Mouse (Mus musculus): Measurements from ENCODE around the gene Psmf1. TPM values are rescaled to one million over a fixed set of nuclear protein-coding genes. Genes with fewer than 3 reads are reported as not detected.

Gene Psmf1
- total and polyA plus RNA-seq, 3 experiments: 60.2 to 112 TPM; not detected in 1

- no peak for DNase-seq (ENCODE audit: low read depth, low spot score)
- Histone ChIP-seq H3K27ac (ENCODE audit: control insufficient read depth, low read depth, low read length) (no peak overlapping the region), H3K9ac (ENCODE audit: control insufficient read depth, low read depth, low read length, poor library complexity, severe bottlenecking) (no peak overlapping the region), H3K4me1 (ENCODE audit: control insufficient read depth in 1 of 2, insufficient read depth in 2 of 2, low read length in 2 of 2) (no peaks in the 10 kb centered on the region), H3K79me2 (ENCODE audit: control insufficient read depth, insufficient read depth, low read length, poor library complexity) (no peaks in the 10 kb centered on the region), H3K4me3 (ENCODE audit: control insufficient read depth in 1 of 2, insufficient read depth in 1 of 2, low read depth in 2 of 2, low read length in 2 of 2) (no peak overlapping the region), H3K27me3 (ENCODE audit: control insufficient read depth in 1 of 2, insufficient read depth in 2 of 2, low read length in 2 of 2) (peaks cover 12 to 14% of the 10 kb centered on the region in 2 experiments), H3K9me3 (replicated peaks; ENCODE audit: insufficient read depth, low read length) (no peaks in the 10 kb centered on the region), H3K36me3 (ENCODE audit: control insufficient read depth in 1 of 2, insufficient read depth in 2 of 2, low read length in 2 of 2) (no peaks in the 10 kb centered on the region)
- TF ChIP-seq RAD21 (IDR thresholded peaks at IDR 0.05; ENCODE audit: low read depth, low read length): no peak
- no peak for TF ChIP-seq NELFE (IDR thresholded peaks at IDR 0.05; ENCODE audit: low read depth, low read length)
- no peak for TF ChIP-seq POLR2A (IDR thresholded peaks at IDR 0.05; ENCODE audit: control insufficient read depth in 1 of 2, insufficient read depth in 1 of 2, low read depth in 1 of 2, low read length in 2 of 2, poor library complexity in 1 of 2)
- TF ChIP-seq SIN3A (IDR thresholded peaks at IDR 0.05; ENCODE audit: low read length): no peak
- no peak for TF ChIP-seq MEF2A (IDR thresholded peaks at IDR 0.05; ENCODE audit: extremely low read depth, insufficient replicate concordance, low read depth, low read length, poor library complexity, severe bottlenecking)
- TF ChIP-seq ZNF384 (IDR thresholded peaks at IDR 0.05; ENCODE audit: low read depth, low read length): no peak
- TF ChIP-seq NRF1 (IDR thresholded peaks at IDR 0.05; ENCODE audit: insufficient read depth, low read depth, low read length, poor library complexity, severe bottlenecking): no peak
- no peak for TF ChIP-seq KAT2A (conservative IDR thresholded peaks at IDR 0.05; ENCODE audit: low read depth, low read length)
- no peak for TF ChIP-seq POLR2AphosphoS2 (IDR thresholded peaks at IDR 0.05; ENCODE audit: low read length)
- TF ChIP-seq GABPA (IDR thresholded peaks at IDR 0.05; ENCODE audit: low read depth, low read length): no peak
- TF ChIP-seq MAX (IDR thresholded peaks at IDR 0.05; ENCODE audit: low read length): no peak
- no peak for TF ChIP-seq MYB (IDR thresholded peaks at IDR 0.05; ENCODE audit: low read depth, low read length)
Observed at GRCm38 (mm10) chr2:151756277-151757061, 12.5 kb upstream of the Psmf1 start.

GRCm38 (mm10) chr2:151751330-151751729 is 7.3 kb upstream of the Psmf1 start:
- H3K9me3 ChIP-seq (replicated peaks; ENCODE audit: insufficient read depth, low read length): no peaks in the 10 kb centered on the region
- no peaks in the 10 kb centered on the region for H3K4me1 ChIP-seq (ENCODE audit: control insufficient read depth in 1 of 2, insufficient read depth in 2 of 2, low read length in 2 of 2)
- no peak overlapping the region for H3K4me3 ChIP-seq (ENCODE audit: control insufficient read depth in 1 of 2, insufficient read depth in 1 of 2, low read depth in 2 of 2, low read length in 2 of 2)
- H3K36me3 ChIP-seq (ENCODE audit: control insufficient read depth in 1 of 2, insufficient read depth in 2 of 2, low read length in 2 of 2): no peaks in the 10 kb centered on the region
- H3K27me3 ChIP-seq (ENCODE audit: control insufficient read depth in 1 of 2, insufficient read depth in 2 of 2, low read length in 2 of 2): peaks cover 7 to 12% of the 10 kb centered on the region in 2 experiments
- TF ChIP-seq MAX (IDR thresholded peaks at IDR 0.05; ENCODE audit: low read length) (no peak), GABPA (IDR thresholded peaks at IDR 0.05; ENCODE audit: low read depth, low read length) (no peak), ELF1 (IDR thresholded peaks at IDR 0.05; ENCODE audit: low read depth, low read length) (no peak), POLR2AphosphoS2 (IDR thresholded peaks at IDR 0.05; ENCODE audit: low read length) (no peak), HCFC1 (IDR thresholded peaks at IDR 0.05; ENCODE audit: low read depth, low read length) (no peak)
- H3K9ac ChIP-seq (ENCODE audit: control insufficient read depth, low read depth, low read length, poor library complexity, severe bottlenecking): no peak overlapping the region
- H3K27ac ChIP-seq (ENCODE audit: control insufficient read depth, low read depth, low read length): no peak overlapping the region
- no peaks in the 10 kb centered on the region for H3K79me2 ChIP-seq (ENCODE audit: control insufficient read depth, insufficient read depth, low read length, poor library complexity)
- no peak for DNase-seq (ENCODE audit: low read depth, low spot score)

Data from MEL (cell line).